12 mouse cellular contexts compared by ENCODE assay signal in the genomic region with DNA sequence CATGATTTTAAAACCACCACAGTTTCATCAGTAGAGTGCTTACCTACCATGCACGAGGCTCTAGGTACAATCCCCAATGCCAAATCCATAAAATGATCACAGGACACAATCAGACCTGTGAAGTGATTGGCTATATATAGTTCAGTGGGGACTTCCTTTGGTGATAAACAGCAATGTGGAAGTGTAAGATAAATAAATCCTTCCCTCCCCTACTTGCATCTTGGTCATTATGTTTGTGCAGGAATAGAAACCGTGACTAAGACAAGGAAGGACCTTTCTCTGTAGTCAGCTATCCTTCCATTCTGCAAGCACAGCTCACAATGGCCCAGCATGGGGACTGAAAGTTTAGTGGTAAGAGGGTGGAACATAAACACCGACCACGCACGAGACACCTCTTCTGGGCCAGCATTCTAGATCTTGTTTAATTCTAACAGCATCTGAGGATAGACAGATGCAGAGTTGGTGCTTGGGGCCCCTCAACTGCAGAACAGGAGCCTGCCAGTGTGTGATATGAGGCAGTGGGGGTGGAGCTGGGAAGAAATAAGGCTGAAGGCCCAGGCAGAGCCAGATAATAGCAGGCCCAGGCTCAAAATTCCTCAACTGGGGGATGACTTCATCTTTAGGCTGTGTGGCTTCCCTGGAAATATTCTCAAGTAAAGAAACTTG. TPM values are rescaled to one million over a fixed set of nuclear protein-coding genes. Genes with fewer than 3 reads are reported as not detected.
A peak's percentile ranks its signal among the peaks of the same experiment; 100 is the strongest.
DNase-seq lines count a peak whose midpoint lies in the region; ATAC-seq lines count a peak whose summit lies in the region.
"Had no signal": no experiment of that assay in that cellular context is flagged by ENCODE, and none has a peak within 500 bp of the region (broad histone marks: within the 10 kb centered on the region; RNA-seq: fewer than 3 reads in every experiment).

No protein-coding gene starts in this region.

- 27% methylated on average over 5 of the region's 5 CpGs for WGBS in heart, embryonic 16.5 days
- 12% methylated on average over 5 of the region's 5 CpGs for WGBS in liver, embryonic 15.5 days (ENCODE audit: insufficient replicate concordance)
- whole genome bisulfite sequencing in stomach, embryonic 16.5 days, result 51% methylated on average over 5 of the region's 5 CpGs

- no peak for DNase-seq in heart, postnatal 25 days (ENCODE audit: low spot score)
- DNase-seq in cerebellum, postnatal 10 days, result no peak
- no peak for DNase-seq in kidney, postnatal 36 days
- DNase-seq in cerebellum, postnatal 25 days, result no peak
- DNase-seq: cerebellum, adult 9-11 months; gastrocnemius, postnatal 14 days; layer of hippocampus, postnatal 36 days; lung, embryonic 14.5 days had no signal

- intact Hi-C loops in heart, postnatal 25 days (cut with DNase I), result no loop called here

- H3K27ac ChIP-seq in heart, embryonic 16.5 days (ENCODE audit: low read length), result peak overlapping the region; percentile 1
- H3K27ac ChIP-seq in liver, embryonic 15.5 days (replicated peaks), result peak overlapping the region; percentile 99
- H3K27ac ChIP-seq in stomach, embryonic 16.5 days (ENCODE audit: low read length), result no peak overlapping the region

- H3K4me1 ChIP-seq in heart, embryonic 16.5 days (ENCODE audit: control insufficient read depth, insufficient read depth, low read length), result peaks cover 19% of the 10 kb centered on the region
- H3K4me1 ChIP-seq in liver, embryonic 15.5 days (replicated peaks), result peaks cover 84% of the 10 kb centered on the region
- no peaks in the 10 kb centered on the region for H3K4me1 ChIP-seq in stomach, embryonic 16.5 days (ENCODE audit: control insufficient read depth, insufficient read depth, low read length)

- ATAC-seq in heart, embryonic 16.5 days (replicated peaks; ENCODE audit: extremely low read depth, insufficient read depth, low FRiP score), result peak; percentile 61; the same call in 1 of the 2 replicates
- peak; percentile 70 for ATAC-seq in common myeloid progenitor, adult 5-6 weeks (replicated peaks; ENCODE audit: low read depth, poor library complexity, severe bottlenecking)
- ATAC-seq in liver, embryonic 15.5 days (ENCODE audit: insufficient read depth), result peak; percentile 91
- 0 out of 2 replicates have a peak, but pooled peaks have one; percentile 30 for ATAC-seq in stomach, embryonic 16.5 days (ENCODE audit: insufficient read depth, low FRiP score)

- no peaks in the 10 kb centered on the region for H3K36me3 ChIP-seq in heart, embryonic 16.5 days (ENCODE audit: control insufficient read depth, insufficient read depth)
- H3K36me3 ChIP-seq in liver, embryonic 15.5 days (replicated peaks), result no peaks in the 10 kb centered on the region
- no peaks in the 10 kb centered on the region for H3K36me3 ChIP-seq in stomach, embryonic 16.5 days (ENCODE audit: control insufficient read depth, insufficient read depth, low read length)

- H3K9me3 ChIP-seq in heart, embryonic 16.5 days (replicated peaks; ENCODE audit: control insufficient read depth, low read length), result peaks cover 3% of the 10 kb centered on the region; the same call in 1 of the 2 replicates
- no peaks in the 10 kb centered on the region for H3K9me3 ChIP-seq in liver, embryonic 15.5 days (replicated peaks)
- no peaks in the 10 kb centered on the region for H3K9me3 ChIP-seq in stomach, embryonic 16.5 days (replicated peaks; ENCODE audit: control insufficient read depth, low read length)

- no peak overlapping the region for H3K4me2 ChIP-seq in heart, embryonic 16.5 days (ENCODE audit: low read depth, low read length)
- peak overlapping the region; percentile 72 for H3K4me2 ChIP-seq in liver, embryonic 15.5 days
- no peak overlapping the region for H3K4me2 ChIP-seq in stomach, embryonic 16.5 days (ENCODE audit: low read depth, low read length)
- H3K4me2 ChIP-seq: lung, embryonic 14.5 days had no signal

- H3K27me3 ChIP-seq in heart, embryonic 16.5 days (ENCODE audit: control insufficient read depth, insufficient read depth, low read length), result no peaks in the 10 kb centered on the region
- peaks cover 24% of the 10 kb centered on the region for H3K27me3 ChIP-seq in liver, embryonic 15.5 days
- H3K27me3 ChIP-seq in stomach, embryonic 16.5 days (ENCODE audit: control insufficient read depth, insufficient read depth, low read length), result no peaks in the 10 kb centered on the region

- H3K4me3 ChIP-seq in heart, embryonic 16.5 days (ENCODE audit: low read length), result no peak overlapping the region
- H3K4me3 ChIP-seq in liver, embryonic 15.5 days (replicated peaks), result peak overlapping the region; percentile 38
- H3K4me3 ChIP-seq in stomach, embryonic 16.5 days (replicated peaks; ENCODE audit: low read length), result no peak overlapping the region

- no peak overlapping the region for H3K9ac ChIP-seq in heart, embryonic 16.5 days (ENCODE audit: low read length)
- peak overlapping the region; percentile 52 for H3K9ac ChIP-seq in liver, embryonic 15.5 days
- no peak overlapping the region for H3K9ac ChIP-seq in stomach, embryonic 16.5 days (ENCODE audit: low read length)
- H3K9ac ChIP-seq: lung, embryonic 14.5 days had no signal

RNA-seq across cellular contexts. Expression of gene D5Ertd579e, which starts 25.0 kb away (rescaled TPM):
- polyA plus RNA-seq in heart, embryonic 16.5 days (2015; fragmentation: Nextera tagmentation; extraction: Ambion mirVana), result 23.0 and 27.1 TPM in 2 replicates
- 10 to 100 TPM; 79.8 to 91.2 TPM for total RNA-seq in heart, postnatal 25 days (2021)
- 28.0 and 44.8 TPM in 2 replicates for total RNA-seq in common myeloid progenitor, adult 5-6 weeks (2017)
- polyA plus RNA-seq in liver, embryonic 15.5 days (2015; fragmentation: Nextera tagmentation; extraction: Ambion mirVana), result 22.1 and 22.2 TPM in 2 replicates
- polyA plus RNA-seq in stomach, embryonic 16.5 days (2015; fragmentation: Nextera tagmentation; extraction: Ambion mirVana), result 20.4 and 20.5 TPM in 2 replicates

RNA-seq across cellular contexts. Expression of gene Bloc1s4, which starts 27.6 kb away (rescaled TPM):
- 21.0 and 21.4 TPM in 2 replicates for polyA plus RNA-seq in heart, embryonic 16.5 days (2015; fragmentation: Nextera tagmentation; extraction: Ambion mirVana)
- 10 to 100 TPM; 12.9 to 13.0 TPM for total RNA-seq in heart, postnatal 25 days (2021)
- 18.3 and 20.3 TPM in 2 replicates for total RNA-seq in common myeloid progenitor, adult 5-6 weeks (2017)
- 15.9 and 16.3 TPM in 2 replicates for polyA plus RNA-seq in liver, embryonic 15.5 days (2015; fragmentation: Nextera tagmentation; extraction: Ambion mirVana)
- 12.8 and 18.3 TPM in 2 replicates for polyA plus RNA-seq in stomach, embryonic 16.5 days (2015; fragmentation: Nextera tagmentation; extraction: Ambion mirVana)

Comparison
In these comparisons a context has a peak if more than half of its experiments do, and no peak if none do; other contexts are left out.
1. ATAC-seq: peak in every context shown above with its lines; median percentile 91 in liver, embryonic 15.5 days; 70 in common myeloid progenitor, adult 5-6 weeks; 61 in heart, embryonic 16.5 days; 30 in stomach, embryonic 16.5 days.